ENCODE assay signal across 8 mouse cellular contexts in genomic region chr8:110805669-110806068, GRCm38 (mm10). TPM values are rescaled to one million over a fixed set of nuclear protein-coding genes. Genes with fewer than 3 reads are reported as not detected.
DNase-seq lines count a peak whose midpoint lies in the region; ATAC-seq and TF ChIP-seq lines count a peak whose summit lies in the region.

Gene Il34 (minus strand): TSS chr8:110805924.

- whole genome bisulfite sequencing in intestine, embryonic 15.5 days: 22% methylated on average over 12 of the region's 12 CpGs
- WGBS in stomach, embryonic 16.5 days: 24% methylated on average over 12 of the region's 12 CpGs

- H3K4me3 ChIP-seq in left cerebral cortex, adult 2 months: peak within 1 kb of the TSS; percentile 19; the same call in 1 of the 2 replicates
- H3K4me3 ChIP-seq in intestine, embryonic 15.5 days (replicated peaks): peak within 1 kb of the TSS; percentile 20
- peak within 1 kb of the TSS; percentile 16 for H3K4me3 ChIP-seq in stomach, embryonic 16.5 days (replicated peaks; ENCODE audit: low read length)

- intact Hi-C loops in left cerebral cortex, adult 2 months (cut with DNase I): no loop called here

- H3K36me3 ChIP-seq in intestine, embryonic 15.5 days: peaks cover 5% of the 10 kb centered on the region
- no peaks in the 10 kb centered on the region for H3K36me3 ChIP-seq in stomach, embryonic 16.5 days (ENCODE audit: control insufficient read depth, insufficient read depth, low read length)

- TF ChIP-seq CTCF in left cerebral cortex, adult 2 months (IDR thresholded peaks at IDR 0.05): no peak

- H3K9ac ChIP-seq in intestine, embryonic 15.5 days: 0 out of 2 replicates have a peak within 1 kb of the TSS, but pooled peaks have one; percentile 9
- H3K9ac ChIP-seq in stomach, embryonic 16.5 days (ENCODE audit: low read length): peak within 1 kb of the TSS; percentile 27

- H3K27me3 ChIP-seq in intestine, embryonic 15.5 days (replicated peaks): no peaks in the 10 kb centered on the region
- H3K27me3 ChIP-seq in stomach, embryonic 16.5 days (ENCODE audit: control insufficient read depth, insufficient read depth, low read length): no peaks in the 10 kb centered on the region

- H3K4me1 ChIP-seq in intestine, embryonic 15.5 days (replicated peaks): peaks cover 18% of the 10 kb centered on the region
- peaks cover 25% of the 10 kb centered on the region for H3K4me1 ChIP-seq in stomach, embryonic 16.5 days (ENCODE audit: control insufficient read depth, insufficient read depth, low read length)

- peak; percentile 76 for ATAC-seq in intestine, embryonic 15.5 days
- ATAC-seq in stomach, embryonic 16.5 days (ENCODE audit: insufficient read depth, low FRiP score): peak; percentile 56; the same call in 1 of the 2 replicates
- ATAC-seq in frontal cortex, adult (ENCODE audit: low TSS enrichment): no peak

- H3K27ac ChIP-seq in left cerebral cortex, adult 2 months: no peak within 1 kb of the TSS
- peak within 1 kb of the TSS; percentile 34; the same call in 1 of the 2 replicates for H3K27ac ChIP-seq in intestine, embryonic 15.5 days
- H3K27ac ChIP-seq in stomach, embryonic 16.5 days (ENCODE audit: low read length): peak within 1 kb of the TSS; percentile 46

- DNase-seq in adrenal gland, adult 18-20 months (ENCODE audit: low spot score in 2 of 2): no peak
- no peak for DNase-seq in adrenal gland, postnatal 10 days
- DNase-seq in left cerebral cortex, adult 2 months (ENCODE audit: extremely low spot score in 1 of 2, low spot score in 2 of 2): no peak
- DNase-seq in left cerebral cortex, adult 11 months (ENCODE audit: low spot score): no peak
- no peak for DNase-seq in embryo, embryonic 10 days (ENCODE audit: low spot score)

- no peaks in the 10 kb centered on the region for H3K9me3 ChIP-seq in intestine, embryonic 15.5 days
- H3K9me3 ChIP-seq in stomach, embryonic 16.5 days (replicated peaks; ENCODE audit: control insufficient read depth, low read length): no peaks in the 10 kb centered on the region

- peak within 1 kb of the TSS; percentile 52 for H3K4me2 ChIP-seq in intestine, embryonic 15.5 days (replicated peaks)
- H3K4me2 ChIP-seq in stomach, embryonic 16.5 days (ENCODE audit: low read depth, low read length): peak within 1 kb of the TSS; percentile 46

RNA-seq across cellular contexts. Expression of gene Il34, which starts in this region (rescaled TPM):
- 10 to 100 TPM; 18.0 to 86.4 TPM for total RNA-seq in adrenal gland, adult 18-20 months (2021)
- total RNA-seq in adrenal gland, postnatal 10 days (2021): 1 to 10 TPM; 8.6 to 9.9 TPM
- total RNA-seq in left cerebral cortex, adult 2 months (2021): 100 to 1,000 TPM; 103 TPM
- 1.1 and 2.6 TPM in 2 replicates for polyA plus RNA-seq in intestine, embryonic 15.5 days (2015; fragmentation: Nextera tagmentation; extraction: Ambion mirVana)
- polyA plus RNA-seq in stomach, embryonic 16.5 days (2015; fragmentation: Nextera tagmentation; extraction: Ambion mirVana): 2.9 and 5.0 TPM in 2 replicates
